Mouse (Mus musculus): ENCODE measurements at regions not wholly inside any gene's neighbourhood (a gene's known extent, or its start where the extent isn't known, plus 50 kb on each side); places are given as distances from the start of the nearest gene placed in this dataset.

DNA sequence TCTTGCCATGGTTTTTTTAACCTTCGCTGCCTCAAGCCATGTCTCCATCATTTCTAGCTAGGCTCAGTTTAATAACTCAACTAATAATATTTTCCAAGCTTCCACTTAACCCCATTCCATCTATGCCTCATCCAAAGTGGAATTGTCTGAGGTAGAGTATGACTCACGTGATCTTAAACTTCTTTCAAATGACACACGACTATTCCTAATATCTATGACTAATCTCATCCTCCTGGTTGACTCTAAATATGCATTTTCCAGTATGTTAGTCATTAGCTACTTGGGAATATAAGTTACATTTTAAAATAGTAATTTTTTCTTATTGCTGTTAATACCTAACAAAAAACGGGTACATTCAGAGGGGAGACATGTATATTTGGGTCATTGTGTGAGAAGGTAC, 524.8 kb upstream of the Pappa start:
- no peak for DNase-seq (ENCODE audit: low read depth)

DNA sequence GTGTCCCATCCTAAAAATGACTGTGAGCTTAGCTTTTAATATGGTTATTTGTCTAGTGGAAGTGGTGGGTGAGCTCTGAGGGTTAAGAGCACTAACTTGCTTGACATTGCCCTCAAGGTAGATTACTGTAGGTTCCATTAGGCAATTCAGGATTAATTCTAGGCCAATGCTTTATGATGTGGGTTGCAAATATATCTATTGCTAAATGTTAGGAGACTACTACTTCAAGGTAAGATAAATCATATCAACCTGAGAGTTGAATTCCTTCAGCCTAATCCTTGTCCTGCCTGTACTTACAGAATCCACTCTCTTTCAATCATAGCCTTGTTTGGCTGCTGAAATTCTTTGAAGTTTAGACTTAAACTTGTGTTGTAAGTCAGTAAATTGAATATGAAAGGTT, 501.2 kb upstream of the Pappa start:
- DNase-seq (ENCODE audit: low read depth), result no peak

DNA sequence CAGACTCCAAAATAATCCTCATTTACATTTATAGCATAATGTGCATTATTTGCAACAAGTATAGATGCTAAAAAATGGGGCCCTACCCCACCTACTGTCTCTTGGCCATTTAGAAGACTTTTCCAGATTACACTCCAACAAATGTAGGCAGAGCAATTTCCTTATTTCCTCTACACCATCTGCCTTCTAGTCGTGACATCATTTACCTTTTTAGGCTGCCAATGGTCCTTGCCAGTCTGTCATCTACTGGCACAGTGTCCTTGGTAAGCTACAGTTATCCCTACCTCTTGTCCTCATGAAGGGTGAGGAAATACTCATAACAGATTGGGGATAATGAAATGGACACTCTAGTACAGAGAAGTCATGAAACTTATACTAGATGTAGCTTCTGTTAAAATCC, 491.8 kb upstream of the Pappa start:
- DNase-seq (ENCODE audit: low read depth), result no peak

DNA sequence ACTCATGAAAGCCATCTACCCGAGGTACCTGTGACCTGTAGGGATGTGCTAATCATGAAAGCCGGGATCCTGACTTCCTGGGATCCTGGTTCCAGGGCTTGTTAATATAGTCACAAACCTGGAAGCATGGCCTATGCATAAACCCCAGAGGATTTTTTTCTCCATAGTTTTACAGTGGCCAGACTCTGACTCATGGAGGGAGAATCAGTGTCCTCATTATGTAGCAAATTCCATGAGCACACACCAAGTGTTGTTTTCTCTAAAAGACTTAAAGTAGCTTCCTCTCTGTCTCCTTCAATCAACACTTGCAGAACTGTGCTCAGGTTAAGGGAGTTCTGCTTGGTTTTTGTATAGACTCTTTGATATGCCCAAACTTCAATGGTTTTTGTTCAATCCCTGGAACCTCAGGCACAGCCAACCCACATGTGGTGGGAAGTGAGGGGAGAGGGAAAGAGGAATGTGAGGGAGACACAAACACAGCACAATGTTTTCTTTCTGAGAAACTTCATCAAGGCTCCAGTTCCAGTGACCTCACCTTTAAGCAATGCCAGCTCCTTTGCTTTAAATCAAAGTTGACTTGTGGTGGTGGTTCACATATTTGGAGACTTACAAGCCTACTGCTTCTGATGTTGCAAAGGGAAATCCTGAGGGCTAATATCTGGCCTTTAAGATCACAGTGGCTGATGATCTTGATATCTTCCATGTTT, 488.6 kb upstream of the Pappa start:
- DNase-seq (ENCODE audit: low read depth), result no peak

- no peak for DNase-seq (ENCODE audit: low read depth)
Measured at GRCm38 (mm10) chr4:64640056-64640455, 483.9 kb upstream of the Pappa start.

- DNase-seq (ENCODE audit: low read depth), result no peak
Measured at GRCm38 (mm10) chr4:64640976-64641375, 483.0 kb upstream of the Pappa start.

GRCm38 (mm10) chr4:64645141-64645540, 478.8 kb upstream of the Pappa start:
- no peak for DNase-seq (ENCODE audit: low read depth)

DNA sequence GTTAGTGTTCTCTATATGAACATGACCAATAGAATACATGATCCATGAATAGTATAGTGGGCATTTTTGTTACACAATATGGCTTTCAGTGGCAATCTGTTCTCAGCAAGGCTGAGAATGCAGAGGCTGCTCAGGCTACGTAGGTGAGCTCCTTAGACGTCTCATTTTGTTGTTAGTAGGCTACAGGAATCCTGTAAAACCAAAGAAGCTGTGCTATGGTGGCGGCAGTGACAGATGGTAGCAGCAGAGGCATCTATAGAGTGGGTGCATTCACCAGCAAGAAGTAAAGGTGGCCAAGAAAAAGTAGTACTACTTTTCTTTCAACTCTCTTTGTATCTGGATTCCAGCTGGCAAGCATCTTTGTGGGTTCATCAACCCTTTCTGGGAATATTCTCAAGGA, 469.8 kb upstream of the Pappa start:
- no peak for DNase-seq (ENCODE audit: low read depth)

- DNase-seq (ENCODE audit: low read depth), result no peak
Measured at GRCm38 (mm10) chr4:64655534-64655933, 468.4 kb upstream of the Pappa start.

DNA sequence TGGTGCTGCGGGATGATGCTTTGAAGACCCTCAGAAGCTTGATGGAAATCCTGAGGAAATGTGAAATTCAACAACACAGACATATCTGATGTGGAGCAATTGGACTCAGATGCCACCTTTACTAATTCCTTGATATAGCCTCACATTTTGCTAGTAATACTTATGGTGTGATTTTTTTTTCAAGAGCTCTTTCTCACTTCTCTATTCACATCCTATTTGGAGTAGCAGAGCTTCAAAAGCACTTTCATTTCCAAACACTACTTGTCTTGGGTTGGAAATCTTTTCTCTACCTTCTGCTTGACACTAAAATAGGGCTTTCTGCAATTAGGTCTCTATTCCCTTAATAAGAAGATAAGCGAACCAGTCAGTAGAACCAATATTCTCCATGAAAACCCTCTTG, 460.3 kb upstream of the Pappa start:
- no peak for DNase-seq (ENCODE audit: low read depth)

DNA sequence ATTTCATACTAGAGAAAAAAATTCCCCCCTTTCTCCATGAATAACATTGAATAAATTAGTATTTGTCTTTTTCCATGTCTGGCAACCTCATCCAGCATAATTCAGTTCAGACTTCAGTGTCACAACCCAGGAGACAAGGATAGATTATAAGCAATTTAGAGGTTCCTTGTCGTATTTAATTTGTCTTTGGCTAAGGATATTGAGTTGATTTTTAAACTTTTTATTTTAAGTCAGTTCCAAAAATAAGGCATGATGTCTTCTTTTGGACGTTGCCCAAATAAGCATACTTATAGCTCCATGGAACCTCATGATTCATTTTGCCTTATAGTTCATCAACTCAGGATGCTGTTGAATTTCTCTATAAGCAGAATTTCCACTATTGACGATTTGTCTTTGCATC, 456.0 kb upstream of the Pappa start:
- no peak for DNase-seq (ENCODE audit: low read depth)

DNA sequence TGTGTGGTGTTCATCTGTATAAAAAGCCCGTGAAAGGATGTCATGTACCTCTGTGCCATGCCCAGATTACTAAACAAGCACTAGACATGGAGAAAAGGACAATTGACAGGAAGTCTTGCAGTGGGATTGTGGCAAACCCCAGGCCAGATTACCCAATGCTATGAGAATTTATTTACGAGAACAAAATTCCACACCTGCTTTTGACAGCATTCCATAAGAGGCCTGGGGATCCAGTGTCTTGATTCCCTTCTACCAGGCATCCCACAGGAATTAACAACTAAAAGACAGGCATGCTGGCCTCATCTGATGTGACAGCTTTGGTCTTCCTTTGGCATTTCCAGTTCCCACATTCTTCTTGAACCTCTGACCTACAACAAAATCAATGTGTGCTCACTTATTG, 454.3 kb upstream of the Pappa start:
- DNase-seq (ENCODE audit: low read depth), result no peak

- DNase-seq (ENCODE audit: low read depth), result no peak
Measured at GRCm38 (mm10) chr4:64676438-64676837, 447.5 kb upstream of the Pappa start.

DNA sequence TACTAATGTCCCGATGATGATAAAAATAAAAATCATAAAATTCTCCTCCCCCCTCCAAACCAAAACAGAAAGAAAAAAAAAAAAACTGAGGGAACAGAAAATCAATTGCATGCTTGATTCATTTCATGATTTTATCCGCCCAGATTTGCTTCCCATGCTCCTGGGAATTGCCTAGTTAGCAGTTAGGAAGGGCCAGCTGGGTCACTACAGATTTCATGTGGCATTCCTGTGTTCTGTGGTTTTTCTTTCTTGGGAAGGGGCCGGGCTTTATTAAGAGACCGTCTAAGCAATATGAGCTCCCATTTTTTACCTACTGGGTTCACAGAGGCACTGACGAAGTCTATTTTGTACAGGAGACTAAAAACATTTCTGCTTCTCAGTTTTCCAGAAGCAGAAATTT, 447.1 kb upstream of the Pappa start:
- no peak for DNase-seq (ENCODE audit: low read depth)

DNA sequence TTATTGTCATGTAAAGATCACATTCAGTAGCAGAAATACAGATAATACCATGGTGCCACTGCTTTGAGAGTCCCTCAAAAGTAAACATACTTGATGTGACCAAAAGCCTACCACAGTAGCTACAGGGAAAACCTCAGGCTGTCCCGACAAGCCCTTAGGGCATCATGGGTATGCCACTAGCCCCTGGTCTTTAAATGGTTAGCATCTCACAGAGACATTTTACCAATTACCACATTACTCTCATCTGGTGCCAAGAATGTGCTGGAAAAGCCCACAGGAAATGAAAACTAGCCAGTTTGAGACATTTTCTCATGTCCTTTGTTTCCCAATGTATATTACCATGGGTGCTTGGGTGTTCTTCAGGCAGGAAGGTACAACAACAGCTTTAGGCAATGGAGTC, 439.3 kb upstream of the Pappa start:
- DNase-seq (ENCODE audit: low read depth), result no peak

DNA sequence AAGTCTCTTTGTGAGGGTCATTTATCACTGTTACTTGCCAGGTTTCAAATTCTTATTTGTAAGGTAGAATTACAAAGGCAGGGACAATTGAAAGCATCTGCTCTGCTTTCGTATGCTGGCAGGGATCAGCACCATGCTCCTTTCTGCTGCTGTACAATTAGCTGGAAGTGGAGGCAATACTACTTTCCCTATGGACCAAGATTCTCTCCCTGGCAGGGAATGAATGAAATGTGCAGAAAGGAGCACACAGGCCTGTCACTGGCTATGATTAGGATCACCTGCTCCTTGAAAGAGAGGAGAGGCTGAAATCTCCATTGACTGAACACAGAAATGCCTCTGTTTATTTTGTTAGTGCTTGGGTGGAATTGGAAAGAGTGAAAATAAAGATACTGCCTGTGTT, 427.8 kb upstream of the Pappa start:
- DNase-seq (ENCODE audit: low read depth), result no peak

- no peak for DNase-seq (ENCODE audit: low read depth)
Measured at GRCm38 (mm10) chr4:64723296-64723695, 400.7 kb upstream of the Pappa start.

DNA sequence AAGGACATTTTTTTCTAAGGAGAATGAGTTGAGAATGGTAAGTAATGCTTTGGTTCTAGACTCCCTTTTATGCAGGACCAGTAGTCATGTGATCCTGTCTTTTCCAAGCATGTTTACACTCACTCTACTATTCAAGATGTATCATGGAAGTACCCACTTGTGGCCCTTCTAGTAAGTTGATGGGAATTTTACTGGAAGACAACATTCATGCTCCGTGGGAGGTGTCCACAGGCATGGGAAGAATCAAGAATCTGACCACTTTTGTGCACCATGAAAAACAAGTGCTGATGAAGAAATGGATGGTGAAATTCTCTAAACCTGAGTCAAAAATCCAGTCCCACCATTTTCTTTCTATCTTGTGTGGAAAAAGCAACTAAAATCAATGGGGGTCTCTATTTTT, 399.1 kb upstream of the Pappa start:
- no peak for DNase-seq (ENCODE audit: low read depth)

- no peak for DNase-seq (ENCODE audit: low read depth)
Measured at GRCm38 (mm10) chr4:64755986-64756385, 368.0 kb upstream of the Pappa start.

GRCm38 (mm10) chr4:64768610-64769009, 355.4 kb upstream of the Pappa start:
- DNase-seq (ENCODE audit: low read depth), result no peak

DNA sequence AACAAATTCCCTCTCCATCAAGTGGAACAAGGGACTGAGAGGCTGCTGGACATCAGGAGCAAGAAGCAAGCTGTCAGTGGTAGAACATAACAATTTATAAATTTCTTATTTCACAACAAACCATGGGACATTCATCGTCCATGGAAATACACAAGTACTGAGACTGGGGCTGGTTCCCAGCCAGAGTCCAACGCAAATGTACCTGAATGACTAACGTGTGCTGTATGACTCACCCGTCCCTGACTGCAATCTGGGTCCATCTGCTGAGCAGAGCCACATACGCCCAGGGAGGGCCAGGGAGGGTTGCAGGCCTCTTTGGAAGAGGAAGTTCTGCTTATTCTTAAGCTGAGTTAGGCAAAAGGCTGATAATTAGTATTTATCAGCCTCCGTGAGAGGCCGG, 320.1 kb upstream of the Pappa start:
- no peak for DNase-seq (ENCODE audit: low read depth)

GRCm38 (mm10) chr4:64804996-64805395, 319.0 kb upstream of the Pappa start:
- no peak for DNase-seq (ENCODE audit: low read depth)

DNA sequence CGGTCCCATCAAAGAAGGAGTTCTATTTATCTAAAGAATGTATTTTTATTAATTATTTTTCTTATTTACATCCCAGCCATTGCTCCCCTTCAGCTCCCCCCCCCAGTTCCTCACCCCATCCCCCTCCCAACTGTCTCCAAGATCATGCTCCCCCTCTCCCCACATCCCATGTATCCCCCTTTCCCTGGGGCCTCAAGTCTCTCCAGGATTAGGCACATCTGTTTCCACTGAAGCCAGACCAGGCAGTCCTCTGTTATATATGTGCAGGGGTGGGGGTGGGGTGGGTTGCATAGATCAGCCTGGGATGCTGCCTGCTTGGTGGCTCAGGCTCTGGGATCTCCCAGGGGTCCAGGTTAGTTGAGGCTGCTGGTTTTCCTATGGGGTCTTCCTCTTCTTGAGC, 316.8 kb upstream of the Pappa start:
- no peak for DNase-seq (ENCODE audit: low read depth)

DNA sequence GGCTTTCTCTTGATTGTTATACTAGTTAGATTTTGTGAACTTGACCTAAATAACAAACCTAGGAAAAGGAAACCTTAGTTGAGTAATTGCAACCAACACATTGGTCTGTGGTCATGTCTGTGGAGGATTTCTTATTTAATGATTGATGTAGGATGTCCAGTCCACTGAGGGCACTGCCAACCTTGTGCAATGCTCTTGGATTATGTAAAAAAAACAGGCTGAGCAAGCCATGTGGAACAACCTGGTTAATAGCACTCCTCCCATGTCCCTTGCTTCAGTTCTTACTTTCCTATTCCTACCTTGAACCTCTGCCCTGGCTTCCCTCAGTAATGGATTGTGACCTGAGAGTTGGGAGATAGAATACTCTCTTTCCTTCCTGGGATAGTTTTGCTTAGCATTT, 312.0 kb upstream of the Pappa start:
- no peak for DNase-seq (ENCODE audit: low read depth)

GRCm38 (mm10) chr4:64812812-64813211, 311.2 kb upstream of the Pappa start:
- no peak for DNase-seq (ENCODE audit: low read depth)
